Mouse (Mus musculus): ENCODE results near the gene Krtap19-5. TPM values are rescaled to one million over a fixed set of nuclear protein-coding genes. Genes with fewer than 3 reads are reported as not detected.

Krtap19-5 gene
- polyA plus RNA-seq (2016; fragmentation: Nextera tagmentation; extraction: Ambion mirVana), result not detected in 2 replicates

GRCm38 (mm10) chr16:88896357-88896756, at the start of gene Krtap19-5:
Gene Krtap19-5, minus strand, starts transcription at chr16:88896457.
- Histone ChIP-seq H3K36me3 (no peaks in the 10 kb centered on the region), H3K9me3 (no peaks in the 10 kb centered on the region), H3K9ac (replicated peaks) (no peak within 1 kb of the TSS), H3K27me3 (no peaks in the 10 kb centered on the region), H3K4me3 (no peak within 1 kb of the TSS), H3K27ac (replicated peaks) (no peak within 1 kb of the TSS), H3K4me1 (no peaks in the 10 kb centered on the region), H3K4me2 (replicated peaks) (no peak within 1 kb of the TSS)
- ATAC-seq (ENCODE audit: low FRiP score, low read depth), result no peak
- WGBS, result 91% methylated on average over 6 of the region's 6 CpGs

- no peaks in the 10 kb centered on the region for H3K9me3 ChIP-seq
- H3K4me3 ChIP-seq, result no peak overlapping the region
- ATAC-seq (ENCODE audit: low FRiP score, low read depth), result no peak
- no peak overlapping the region for H3K9ac ChIP-seq (replicated peaks)
- no peak overlapping the region for H3K4me2 ChIP-seq (replicated peaks)
- 82% methylated on average over 6 of the region's 6 CpGs for WGBS
- H3K36me3 ChIP-seq, result no peaks in the 10 kb centered on the region
- H3K27ac ChIP-seq (replicated peaks), result no peak overlapping the region
- H3K27me3 ChIP-seq, result no peaks in the 10 kb centered on the region
- H3K4me1 ChIP-seq, result no peaks in the 10 kb centered on the region
These were observed 44.8 kb upstream of the Krtap19-5 start for GRCm38 (mm10) chr16:88941106-88941505.

GRCm38 (mm10) chr16:88938252-88938651, 42.0 kb upstream of the Krtap19-5 start:
- H3K36me3 ChIP-seq, result no peaks in the 10 kb centered on the region
- H3K27ac ChIP-seq (replicated peaks), result no peak overlapping the region
- H3K4me2 ChIP-seq (replicated peaks), result no peak overlapping the region
- no peaks in the 10 kb centered on the region for H3K4me1 ChIP-seq
- no peak overlapping the region for H3K4me3 ChIP-seq
- H3K27me3 ChIP-seq, result no peaks in the 10 kb centered on the region
- H3K9me3 ChIP-seq, result no peaks in the 10 kb centered on the region
- peak; percentile 27; the same call in 1 of the 2 replicates for ATAC-seq (ENCODE audit: low FRiP score, low read depth)
- H3K9ac ChIP-seq (replicated peaks), result no peak overlapping the region
- WGBS, result 75% methylated on average over 7 of the region's 7 CpGs

GRCm38 (mm10) chr16:88932165-88932564, 35.9 kb upstream of the Krtap19-5 start, which contains the start of gene Krtap19-9b:
Gene Krtap19-9b, minus strand, starts transcription at chr16:88932265.
- Histone ChIP-seq H3K4me3 (no peak within 1 kb of the TSS), H3K36me3 (no peaks in the 10 kb centered on the region), H3K27me3 (no peaks in the 10 kb centered on the region), H3K4me2 (replicated peaks) (no peak within 1 kb of the TSS), H3K4me1 (no peaks in the 10 kb centered on the region), H3K9me3 (no peaks in the 10 kb centered on the region), H3K27ac (replicated peaks) (no peak within 1 kb of the TSS), H3K9ac (replicated peaks) (no peak within 1 kb of the TSS)
- 91% methylated on average over 3 of the region's 3 CpGs for WGBS
- no peak for ATAC-seq (ENCODE audit: low FRiP score, low read depth)

GRCm38 (mm10) chr16:88886870-88887269, 9.4 kb downstream of the Krtap19-5 start:
- Histone ChIP-seq H3K27ac (replicated peaks) (no peak overlapping the region), H3K27me3 (no peaks in the 10 kb centered on the region), H3K9ac (replicated peaks) (no peak overlapping the region), H3K9me3 (no peaks in the 10 kb centered on the region), H3K4me1 (no peaks in the 10 kb centered on the region), H3K4me2 (replicated peaks) (no peak overlapping the region), H3K4me3 (no peak overlapping the region), H3K36me3 (no peaks in the 10 kb centered on the region)
- no peak for ATAC-seq (ENCODE audit: low FRiP score, low read depth)
- WGBS, result 92% methylated on average over 6 of the region's 6 CpGs

- no peak for ATAC-seq (ENCODE audit: low FRiP score, low read depth)
- WGBS, result 85% methylated on average over 5 of the region's 5 CpGs
- Histone ChIP-seq H3K9me3 (no peaks in the 10 kb centered on the region), H3K4me3 (no peak within 1 kb of the TSS), H3K27me3 (no peaks in the 10 kb centered on the region), H3K27ac (replicated peaks) (no peak within 1 kb of the TSS), H3K36me3 (no peaks in the 10 kb centered on the region), H3K4me1 (no peaks in the 10 kb centered on the region), H3K9ac (replicated peaks) (no peak within 1 kb of the TSS), H3K4me2 (replicated peaks) (no peak within 1 kb of the TSS)
These were observed 11.3 kb downstream of the Krtap19-5 start, which contains the start of gene Krtap19-4 for GRCm38 (mm10) chr16:88884989-88885388. Gene Krtap19-4, minus strand, starts transcription at chr16:88885089.

GRCm38 (mm10) chr16:88877938-88878337, 18.3 kb downstream of the Krtap19-5 start, which contains the start of gene Krtap19-3:
Gene Krtap19-3, minus strand, starts transcription at chr16:88878038.
- Histone ChIP-seq H3K36me3 (no peaks in the 10 kb centered on the region), H3K4me1 (no peaks in the 10 kb centered on the region), H3K4me2 (replicated peaks) (no peak within 1 kb of the TSS), H3K9me3 (no peaks in the 10 kb centered on the region), H3K9ac (replicated peaks) (no peak within 1 kb of the TSS), H3K4me3 (no peak within 1 kb of the TSS), H3K27ac (replicated peaks) (no peak within 1 kb of the TSS), H3K27me3 (no peaks in the 10 kb centered on the region)
- WGBS, result 91% methylated on average over 2 of the region's 2 CpGs
- ATAC-seq (ENCODE audit: low FRiP score, low read depth), result no peak

GRCm38 (mm10) chr16:88874169-88874568, 22.1 kb downstream of the Krtap19-5 start, which contains the start of gene Krtap19-2:
Gene Krtap19-2, minus strand, starts transcription at chr16:88874269.
- Histone ChIP-seq H3K4me2 (replicated peaks) (no peak within 1 kb of the TSS), H3K27me3 (no peaks in the 10 kb centered on the region), H3K27ac (replicated peaks) (no peak within 1 kb of the TSS), H3K36me3 (no peaks in the 10 kb centered on the region), H3K9me3 (no peaks in the 10 kb centered on the region), H3K4me3 (no peak within 1 kb of the TSS), H3K9ac (replicated peaks) (no peak within 1 kb of the TSS), H3K4me1 (no peaks in the 10 kb centered on the region)
- 95% methylated on average over 3 of the region's 3 CpGs for WGBS
- no peak for ATAC-seq (ENCODE audit: low FRiP score, low read depth)

GRCm38 (mm10) chr16:88869311-88869710, 26.9 kb downstream of the Krtap19-5 start, which contains the start of gene Krtap19-1:
Gene Krtap19-1, minus strand, starts transcription at chr16:88869411.
- Histone ChIP-seq H3K4me3 (no peak within 1 kb of the TSS), H3K27ac (replicated peaks) (no peak within 1 kb of the TSS), H3K36me3 (no peaks in the 10 kb centered on the region), H3K9ac (replicated peaks) (no peak within 1 kb of the TSS), H3K4me1 (no peaks in the 10 kb centered on the region), H3K9me3 (no peaks in the 10 kb centered on the region), H3K27me3 (no peaks in the 10 kb centered on the region), H3K4me2 (replicated peaks) (no peak within 1 kb of the TSS)
- WGBS, result 94% methylated on average over 6 of the region's 6 CpGs
- no peak for ATAC-seq (ENCODE audit: low FRiP score, low read depth)

GRCm38 (mm10) chr16:88864887-88865407, 31.3 kb downstream of the Krtap19-5 start:
- H3K9me3 ChIP-seq, result no peaks in the 10 kb centered on the region
- H3K4me2 ChIP-seq (replicated peaks), result no peak overlapping the region
- no peaks in the 10 kb centered on the region for H3K36me3 ChIP-seq
- no peaks in the 10 kb centered on the region for H3K4me1 ChIP-seq
- no peak overlapping the region for H3K9ac ChIP-seq (replicated peaks)
- H3K4me3 ChIP-seq, result no peak overlapping the region
- H3K27ac ChIP-seq (replicated peaks), result no peak overlapping the region
- WGBS, result 88% methylated on average over 4 of the region's 4 CpGs
- ATAC-seq (ENCODE audit: low FRiP score, low read depth), result no peak
- no peaks in the 10 kb centered on the region for H3K27me3 ChIP-seq

- Histone ChIP-seq H3K4me1 (no peaks in the 10 kb centered on the region), H3K27ac (replicated peaks) (no peak overlapping the region), H3K36me3 (no peaks in the 10 kb centered on the region), H3K4me3 (no peak overlapping the region), H3K4me2 (replicated peaks) (no peak overlapping the region), H3K27me3 (no peaks in the 10 kb centered on the region), H3K9me3 (no peaks in the 10 kb centered on the region), H3K9ac (replicated peaks) (no peak overlapping the region)
- ATAC-seq (ENCODE audit: low FRiP score, low read depth), result no peak
- 13% methylated on average over 5 of the region's 5 CpGs for WGBS
These were observed 44.8 kb downstream of the Krtap19-5 start for GRCm38 (mm10) chr16:88851450-88851849.

GRCm38 (mm10) chr16:88848558-88848957, 47.7 kb downstream of the Krtap19-5 start:
- no peak overlapping the region for H3K4me2 ChIP-seq (replicated peaks)
- no peaks in the 10 kb centered on the region for H3K27me3 ChIP-seq
- no peaks in the 10 kb centered on the region for H3K9me3 ChIP-seq
- no peaks in the 10 kb centered on the region for H3K4me1 ChIP-seq
- no peaks in the 10 kb centered on the region for H3K36me3 ChIP-seq
- no peak for ATAC-seq (ENCODE audit: low FRiP score, low read depth)
- 78% methylated on average over 4 of the region's 4 CpGs for WGBS
- H3K9ac ChIP-seq (replicated peaks), result no peak overlapping the region
- H3K4me3 ChIP-seq, result no peak overlapping the region
- H3K27ac ChIP-seq (replicated peaks), result no peak overlapping the region

GRCm38 (mm10) chr16:88847363-88847762, 48.9 kb downstream of the Krtap19-5 start:
- Histone ChIP-seq H3K9me3 (no peaks in the 10 kb centered on the region), H3K4me1 (no peaks in the 10 kb centered on the region), H3K9ac (replicated peaks) (no peak overlapping the region), H3K4me3 (no peak overlapping the region), H3K27me3 (no peaks in the 10 kb centered on the region), H3K27ac (replicated peaks) (no peak overlapping the region), H3K36me3 (no peaks in the 10 kb centered on the region), H3K4me2 (replicated peaks) (no peak overlapping the region)
- no peak for ATAC-seq (ENCODE audit: low FRiP score, low read depth)
- 97% methylated on average over 1 of the region's 1 CpGs for WGBS

Measured in midbrain, embryonic 12.5 days (tissue).